Mouse (Mus musculus): Measurements from ENCODE around the gene Snrpd2.

Snrpd2 gene

GRCm38 (mm10) chr7:19149626-19150025 is at the start of gene Snrpd2:
Snrpd2 (plus strand) TSS chr7:19149722.
- DNase-seq (ENCODE audit: low read depth, low spot score): peak; percentile 92

- DNase-seq (ENCODE audit: low read depth, low spot score): no peak
Observed at GRCm38 (mm10) chr7:19100290-19100689, 49.2 kb upstream of the Snrpd2 start.

- no peak for DNase-seq (ENCODE audit: low read depth, low spot score)
Observed at GRCm38 (mm10) chr7:19103741-19104140, 45.8 kb upstream of the Snrpd2 start.

GRCm38 (mm10) chr7:19104486-19104885 is 45.0 kb upstream of the Snrpd2 start:
- no peak for DNase-seq (ENCODE audit: low read depth, low spot score)

- DNase-seq (ENCODE audit: low read depth, low spot score): no peak
Observed at GRCm38 (mm10) chr7:19107436-19107835, 42.1 kb upstream of the Snrpd2 start.

GRCm38 (mm10) chr7:19109565-19109964 is 40.0 kb upstream of the Snrpd2 start:
- DNase-seq (ENCODE audit: low read depth, low spot score): no peak

GRCm38 (mm10) chr7:19118028-19118771 is 31.3 kb upstream of the Snrpd2 start, which contains the start of gene Gm4969:
Gm4969 (minus strand) TSS chr7:19118368.
- DNase-seq (ENCODE audit: low read depth, low spot score): peak; percentile 91

GRCm38 (mm10) chr7:19119083-19119482 is 30.4 kb upstream of the Snrpd2 start:
- no peak for DNase-seq (ENCODE audit: low read depth, low spot score)

- DNase-seq (ENCODE audit: low read depth, low spot score): peak; percentile 96
Observed at GRCm38 (mm10) chr7:19119631-19120429, 29.7 kb upstream of the Snrpd2 start, which contains the start of gene Fbxo46. Fbxo46 (plus strand) TSS chr7:19119859.

- DNase-seq (ENCODE audit: low read depth, low spot score): no peak
Observed at GRCm38 (mm10) chr7:19121686-19122085, 27.8 kb upstream of the Snrpd2 start.

GRCm38 (mm10) chr7:19124713-19125112 is 24.8 kb upstream of the Snrpd2 start:
- no peak for DNase-seq (ENCODE audit: low read depth, low spot score)

GRCm38 (mm10) chr7:19127744-19128143 is 21.8 kb upstream of the Snrpd2 start:
- DNase-seq (ENCODE audit: low read depth, low spot score): no peak

- DNase-seq (ENCODE audit: low read depth, low spot score): no peak
Observed at GRCm38 (mm10) chr7:19129396-19129795, 20.1 kb upstream of the Snrpd2 start.

GRCm38 (mm10) chr7:19130657-19131056 is 18.9 kb upstream of the Snrpd2 start:
- no peak for DNase-seq (ENCODE audit: low read depth, low spot score)

- DNase-seq (ENCODE audit: low read depth, low spot score): peak; percentile 96
Observed at GRCm38 (mm10) chr7:19131324-19131848, 18.1 kb upstream of the Snrpd2 start.

- no peak for DNase-seq (ENCODE audit: low read depth, low spot score)
Observed at GRCm38 (mm10) chr7:19136168-19136567, 13.4 kb upstream of the Snrpd2 start.

- no peak for DNase-seq (ENCODE audit: low read depth, low spot score)
Observed at GRCm38 (mm10) chr7:19136673-19137334, 12.7 kb upstream of the Snrpd2 start.

- DNase-seq (ENCODE audit: low read depth, low spot score): no peak
Observed at GRCm38 (mm10) chr7:19137380-19137779, 12.1 kb upstream of the Snrpd2 start.

GRCm38 (mm10) chr7:19146793-19147192 is 2.7 kb upstream of the Snrpd2 start:
- DNase-seq (ENCODE audit: low read depth, low spot score): no peak

GRCm38 (mm10) chr7:19147497-19148045 is 2.0 kb upstream of the Snrpd2 start:
- DNase-seq (ENCODE audit: low read depth, low spot score): no peak

- DNase-seq (ENCODE audit: low read depth, low spot score): no peak
Observed at GRCm38 (mm10) chr7:19148180-19148874, 1.2 kb upstream of the Snrpd2 start.
